Mouse (Mus musculus) MEL (cell line): ENCODE measurements around the gene Ppdpf.

Experiments
- CTCF ChIP-seq, 3 experiments: IDR thresholded peaks in 2 of 3; conservative IDR thresholded peaks in 1 of 3; 2 replicates each; pipeline ENCODE4 v1.5.1; 2011 to 2012; ENCODE audit warnings: low read length in 3 of 3, low read depth in 2 of 3, mild to moderate bottlenecking in 2 of 3, improper control_type of control experiment in 1 of 3, inconsistent platforms in 1 of 3, mixed read lengths in 1 of 3, moderate library complexity in 1 of 3; ENCODE audit not compliant: control insufficient read depth in 1 of 3, insufficient read depth in 1 of 3, poor library complexity in 1 of 3, severe bottlenecking in 1 of 3
- MYB ChIP-seq: IDR thresholded peaks from 2 replicates; pipeline ENCODE4 v1.6.1; 2011; ENCODE audit warnings: mild to moderate bottlenecking, low read depth, low read length, improper control_type of control experiment
- POLR2A ChIP-seq, 2 experiments: IDR thresholded peaks; 2 replicates each; pipeline ENCODE4 v1.6.1; 2011 to 2012; ENCODE audit warnings: low read length in 2 of 2, mild to moderate bottlenecking in 2 of 2, control low read depth in 1 of 2, improper control_type of control experiment in 1 of 2, low read depth in 1 of 2, moderate library complexity in 1 of 2; ENCODE audit not compliant: control insufficient read depth in 1 of 2, insufficient read depth in 1 of 2, poor library complexity in 1 of 2
- ZNF384 ChIP-seq: IDR thresholded peaks from 2 replicates; pipeline ENCODE4 v1.6.1; 2012; ENCODE audit warnings: low read depth, mild to moderate bottlenecking, inconsistent platforms, low read length, improper control_type of control experiment

- TF ChIP-seq CTCF (IDR thresholded peaks at IDR 0.05 in 2 of 3, conservative IDR thresholded peaks at IDR 0.05 in 1 of 3; ENCODE audit: control insufficient read depth in 1 of 3, insufficient read depth in 1 of 3, low read depth in 2 of 3, low read length in 3 of 3, poor library complexity in 1 of 3, severe bottlenecking in 1 of 3), result no peak; a peak in 1 of 6 replicates
- TF ChIP-seq MYB, result no peak
- no peak for TF ChIP-seq ZNF384
- no peak for TF ChIP-seq POLR2A (IDR thresholded peaks at IDR 0.05; ENCODE audit: control insufficient read depth in 1 of 2, insufficient read depth in 1 of 2, low read depth in 1 of 2, low read length in 2 of 2, poor library complexity in 1 of 2)
Observed at GRCm38 (mm10) chr2:181235681-181236566, 48.9 kb downstream of the Ppdpf start.
